Mouse (Mus musculus) ES-E14 (cell line): ENCODE results near the gene Pkmyt1. TPM values are rescaled to one million over a fixed set of nuclear protein-coding genes. Genes with fewer than 3 reads are reported as not detected.

Experiments used
- DNase-seq: peaks from one replicate; pipeline ENCODE4 v3.0.0-alpha.2; 2013; ENCODE audit warnings: low read depth, low spot score
- H3K27ac ChIP-seq: 2 replicates; pipeline ENCODE4 v1.5.1; 2012; ENCODE audit warnings: low read depth, mild to moderate bottlenecking, low read length, moderate library complexity, mixed read lengths; ENCODE audit not compliant: poor library complexity, insufficient read depth, severe bottlenecking
- H3K36me3 ChIP-seq: 2 replicates; pipeline ENCODE4 v1.6.1; 2012; ENCODE audit warnings: mild to moderate bottlenecking, low read length, moderate library complexity, mixed read lengths; ENCODE audit not compliant: control insufficient read depth, poor library complexity, insufficient read depth, severe bottlenecking
- H3K4me1 ChIP-seq, 2 experiments: fragments of 150-350 bp in 1 of 2; sonication (generic) in 1 of 2; 2 replicates each; pipeline ENCODE4 v1.6.1; 2012; ENCODE audit warnings: low read length in 2 of 2, mild to moderate bottlenecking in 1 of 2, mixed read lengths in 1 of 2; ENCODE audit not compliant: control insufficient read depth in 2 of 2, insufficient read depth in 2 of 2, poor library complexity in 1 of 2
- H3K4me3 ChIP-seq, 2 experiments: fragments of 150-350 bp in 1 of 2; sonication (generic) in 1 of 2; 2 replicates each; pipeline ENCODE4 v1.5.1; 2012; ENCODE audit warnings: low read length in 2 of 2, low read depth in 1 of 2, mild to moderate bottlenecking in 1 of 2, mixed read lengths in 1 of 2; ENCODE audit not compliant: insufficient read depth in 1 of 2, poor library complexity in 1 of 2, severe bottlenecking in 1 of 2
- H3K9ac ChIP-seq: 2 replicates; pipeline ENCODE4 v1.6.1; 2012; ENCODE audit warnings: low read depth, mild to moderate bottlenecking, low read length, mixed read lengths; ENCODE audit not compliant: poor library complexity, insufficient read depth, severe bottlenecking
- H3K9me3 ChIP-seq: fragments of 150-350 bp; sonication (generic); 2 replicates; pipeline ENCODE4 v1.6.1; 2012; ENCODE audit warnings: low read depth, mild to moderate bottlenecking, low read length; ENCODE audit not compliant: control insufficient read depth, insufficient read depth
- CHD2 ChIP-seq: IDR thresholded peaks from 2 replicates; pipeline ENCODE4 v1.6.1; 2014; ENCODE audit warnings: mild to moderate bottlenecking, low read depth, low read length, inconsistent platforms
- HCFC1 ChIP-seq: IDR thresholded peaks from 2 replicates; pipeline ENCODE4 v1.6.1; 2012; ENCODE audit warnings: low read length, inconsistent platforms, borderline replicate concordance; ENCODE audit not compliant: insufficient read depth
- MAFK ChIP-seq: IDR thresholded peaks from 2 replicates; pipeline ENCODE4 v1.6.1; 2014; ENCODE audit warnings: mild to moderate bottlenecking, low read depth, low read length, inconsistent platforms; ENCODE audit not compliant: insufficient read depth
- ZC3H11A ChIP-seq: IDR thresholded peaks from 2 replicates; pipeline ENCODE4 v1.6.1; 2012; ENCODE audit warnings: low read depth, mild to moderate bottlenecking, inconsistent platforms, low read length, borderline replicate concordance
- ZNF384 ChIP-seq: IDR thresholded peaks from 2 replicates; pipeline ENCODE4 v1.6.1; 2012; ENCODE audit warnings: low read depth, low read length, inconsistent platforms
- in situ Hi-C, 2 experiments: fragments of 600-800 bp; cut with MboI; formaldehyde crosslinking; loops; one replicate each; pipeline ENCODE4 v1.15.1; 2025; ENCODE audit warnings: low sequenced_read_pairs in 2 of 2, inconsistent platforms in 1 of 2; ENCODE audit not compliant: unreplicated experiment in 2 of 2
- total RNA-seq: library from RNA; depleted of rRNA; stranded (reverse); fragments of 300-350 nt; gene quantifications from 2 replicates; pipeline ENCODE4 v1.2.3, GENCODE M21; 2012

Pkmyt1 gene
- total RNA-seq, 1 experiment, result 24.1 TPM

GRCm38 (mm10) chr17:23742941-23743340 is 16.8 kb downstream of the Pkmyt1 start:
- Histone ChIP-seq H3K36me3 (no peaks in the 10 kb centered on the region), H3K4me1 (peaks cover 0 to 20% of the 10 kb centered on the region in 2 experiments; a peak in 1 of 4 replicates), H3K9me3 (no peaks in the 10 kb centered on the region), H3K9ac (no peak overlapping the region), H3K4me3 (no peak overlapping the region), H3K27ac (no peak overlapping the region)
- no peak for DNase-seq
- TF ChIP-seq CHD2 (no peak), ZC3H11A (no peak), ZNF384 (no peak), MAFK (no peak), HCFC1 (no peak)
- in situ Hi-C loops, result no loop called here

GRCm38 (mm10) chr17:23744076-23744475 is 17.9 kb downstream of the Pkmyt1 start:
- Histone ChIP-seq H3K4me1 (peaks cover 0 to 20% of the 10 kb centered on the region in 2 experiments; a peak in 1 of 4 replicates), H3K36me3 (no peaks in the 10 kb centered on the region), H3K9ac (no peak overlapping the region), H3K27ac (no peak overlapping the region), H3K9me3 (no peaks in the 10 kb centered on the region), H3K4me3 (no peak overlapping the region)
- in situ Hi-C loops, result no loop called here
- TF ChIP-seq CHD2, result no peak
- no peak for DNase-seq

- Histone ChIP-seq H3K4me3 (peak overlapping the region; percentile 45 to 64; a peak in 3 of 4 replicates), H3K9ac (no peak overlapping the region)
Observed at GRCm38 (mm10) chr17:23744651-23745050, 18.5 kb downstream of the Pkmyt1 start.

GRCm38 (mm10) chr17:23745301-23746251 is 19.4 kb downstream of the Pkmyt1 start, which contains the start of gene Kremen2:
Gene Kremen2, minus strand, starts transcription at chr17:23745833.
- TF ChIP-seq CHD2 (no peak), ZC3H11A (no peak), ZNF384 (no peak), HCFC1 (no peak), MAFK (no peak)
- no peaks in the 10 kb centered on the region for H3K36me3 ChIP-seq
- H3K9ac ChIP-seq, result peak within 1 kb of the TSS; percentile 48
- no peak within 1 kb of the TSS for H3K27ac ChIP-seq
- in situ Hi-C loops, result no loop called here
- DNase-seq, result no peak
- H3K4me1 ChIP-seq, result peaks cover 0 to 23% of the 10 kb centered on the region in 2 experiments; a peak in 1 of 4 replicates
- H3K9me3 ChIP-seq, result no peaks in the 10 kb centered on the region
- H3K4me3 ChIP-seq, result peak within 1 kb of the TSS; percentile 64

More at GRCm38 (mm10) chr17:23744651-23745050, 18.5 kb downstream of the Pkmyt1 start:
- in situ Hi-C loops, result no loop called here
- Histone ChIP-seq H3K4me1 (peaks cover 0 to 23% of the 10 kb centered on the region in 2 experiments; a peak in 1 of 4 replicates), H3K36me3 (no peaks in the 10 kb centered on the region), H3K27ac (no peak overlapping the region), H3K9me3 (no peaks in the 10 kb centered on the region)
- TF ChIP-seq MAFK (no peak), CHD2 (no peak), ZNF384 (no peak)
- DNase-seq, result no peak
